Mouse (Mus musculus) liver, postnatal 0 days (tissue): ENCODE data around the gene Tnnt3. TPM values are rescaled to one million over a fixed set of nuclear protein-coding genes. Genes with fewer than 3 reads are reported as not detected.

Experiments used
- ATAC-seq: fragments of 200-750 bp; cut with Nextera tagmentation; 2 replicates; pipeline ENCODE4 v1.8.0; 2017; ENCODE audit warnings: mild to moderate bottlenecking, moderate library complexity
- DNase-seq: peaks from one replicate; pipeline ENCODE4 v3.0.0-alpha.2; 2016
- H3K27ac ChIP-seq: fragments of 300-500 bp; sonication (generic); 2 replicates; pipeline ENCODE4 v1.5.1; 2014; ENCODE audit warnings: antibody characterized with exemption, moderate library complexity, mild to moderate bottlenecking, low read depth
- H3K27me3 ChIP-seq: fragments of 300-500 bp; sonication (generic); 2 replicates; pipeline ENCODE4 v1.6.1; 2014; ENCODE audit warnings: low read length, control low read depth, mixed read lengths; ENCODE audit not compliant: insufficient read depth
- H3K36me3 ChIP-seq: fragments of 300-500 bp; sonication (generic); replicated peaks from 2 replicates; pipeline ENCODE4 v1.6.1; 2014; ENCODE audit warnings: mild to moderate bottlenecking, control low read depth, low read length, moderate library complexity, mixed read lengths; ENCODE audit not compliant: insufficient read depth
- H3K4me1 ChIP-seq: fragments of 300-500 bp; sonication (generic); 2 replicates; pipeline ENCODE4 v1.6.1; 2014; ENCODE audit warnings: antibody characterized with exemption, mild to moderate bottlenecking, control low read depth; ENCODE audit not compliant: insufficient read depth
- H3K4me2 ChIP-seq: fragments of 300-500 bp; sonication (generic); 2 replicates; pipeline ENCODE4 v1.6.1; 2014; ENCODE audit warnings: low read depth, mild to moderate bottlenecking, low read length, moderate library complexity, mixed read lengths
- H3K4me3 ChIP-seq: fragments of 300-500 bp; sonication (generic); 2 replicates; pipeline ENCODE4 v1.5.1; 2014; ENCODE audit warnings: low read depth, low read length
- H3K9ac ChIP-seq: fragments of 300-500 bp; sonication (generic); replicated peaks from 2 replicates; pipeline ENCODE4 v1.6.1; 2014; ENCODE audit warnings: mild to moderate bottlenecking, moderate library complexity
- H3K9me3 ChIP-seq: fragments of 300-500 bp; sonication (generic); 2 replicates; pipeline ENCODE4 v1.6.1; 2016; ENCODE audit warnings: mild to moderate bottlenecking, control low read depth, low read length, mixed read lengths
- CTCF ChIP-seq: sonication (generic); IDR thresholded peaks from 2 replicates; pipeline ENCODE4 v1.5.1; 2016; ENCODE audit warnings: antibody characterized with exemption, low read depth
- EP300 ChIP-seq: IDR thresholded peaks from 2 replicates; pipeline ENCODE4 v1.6.1; 2016; ENCODE audit warnings: antibody characterized with exemption, low read depth, mild to moderate bottlenecking
- WGBS: fragments of 180-500 bp; shearing (Covaris S2); extraction: QIAGEN DNeasy Blood & Tissue Kit; methylation state at CpG from one replicate; pipeline ENCODE4 v1.1.7; 2014; ENCODE audit not compliant: insufficient replicate concordance; 5-methylcytosine and 5-hydroxymethylcytosine counted together
- polyA plus RNA-seq: library from polyadenylated mRNA; unstranded; fragments of >200 nt; fragmentation: Nextera tagmentation; extraction: Ambion mirVana; gene quantifications from 2 replicates; pipeline ENCODE4 v1.2.1, GENCODE M21; 2015

Tnnt3 gene
- polyA plus RNA-seq, 1 experiment from 2014 or later = 3.6 TPM

GRCm38 (mm10) chr7:142483136-142483535 is 15.5 kb upstream of the Tnnt3 start:
- H3K9me3 ChIP-seq = no peaks in the 10 kb centered on the region
- H3K36me3 ChIP-seq = 0 out of 2 replicates have a peak, but pooled peaks cover 3% of the 10 kb centered on the region
- no peak overlapping the region for H3K9ac ChIP-seq
- H3K4me2 ChIP-seq = no peak overlapping the region
- 0 out of 2 replicates have a peak overlapping the region, but pooled peaks have one; percentile 29 for H3K27ac ChIP-seq
- no peaks in the 10 kb centered on the region for H3K27me3 ChIP-seq
- H3K4me3 ChIP-seq = no peak overlapping the region
- no peak for ATAC-seq
- DNase-seq = no peak
- H3K4me1 ChIP-seq = peaks cover 16% of the 10 kb centered on the region
- TF ChIP-seq CTCF (no peak), EP300 (no peak)
- 71% methylated on average over 11 of the region's 11 CpGs for WGBS

GRCm38 (mm10) chr7:142484780-142485179 is 13.9 kb upstream of the Tnnt3 start:
- WGBS = 75% methylated on average over 12 of the region's 12 CpGs
- no peak for DNase-seq
- peaks cover 16% of the 10 kb centered on the region for H3K4me1 ChIP-seq

GRCm38 (mm10) chr7:142486751-142487162 is 11.9 kb upstream of the Tnnt3 start:
- ATAC-seq = no peak
- no peak for DNase-seq
- no peak overlapping the region for H3K27ac ChIP-seq
- TF ChIP-seq CTCF = no peak
- no peak for TF ChIP-seq EP300
- no peak overlapping the region for H3K4me3 ChIP-seq
- H3K9me3 ChIP-seq = no peaks in the 10 kb centered on the region
- H3K4me2 ChIP-seq = no peak overlapping the region
- WGBS = 63% methylated on average over 8 of the region's 8 CpGs
- no peaks in the 10 kb centered on the region for H3K27me3 ChIP-seq
- no peak overlapping the region for H3K9ac ChIP-seq
- H3K4me1 ChIP-seq = peaks cover 6% of the 10 kb centered on the region
- peaks cover 17% of the 10 kb centered on the region; the same call in 1 of the 2 replicates for H3K36me3 ChIP-seq

More at GRCm38 (mm10) chr7:142484780-142485179, 13.9 kb upstream of the Tnnt3 start:
- Histone ChIP-seq H3K36me3 (0 out of 2 replicates have a peak, but pooled peaks cover 10% of the 10 kb centered on the region), H3K9ac (no peak overlapping the region), H3K27ac (no peak overlapping the region), H3K4me3 (no peak overlapping the region), H3K9me3 (no peaks in the 10 kb centered on the region), H3K27me3 (no peaks in the 10 kb centered on the region), H3K4me2 (no peak overlapping the region)
- TF ChIP-seq EP300 (no peak), CTCF (no peak)
- no peak for ATAC-seq

GRCm38 (mm10) chr7:142487341-142487859 is 11.2 kb upstream of the Tnnt3 start:
- Histone ChIP-seq H3K4me3 (no peak overlapping the region), H3K9me3 (no peaks in the 10 kb centered on the region), H3K36me3 (peaks cover 17% of the 10 kb centered on the region; the same call in 1 of the 2 replicates), H3K27me3 (no peaks in the 10 kb centered on the region), H3K9ac (no peak overlapping the region), H3K4me2 (no peak overlapping the region), H3K4me1 (no peaks in the 10 kb centered on the region), H3K27ac (no peak overlapping the region)
- TF ChIP-seq EP300 = no peak
- TF ChIP-seq CTCF = peak; percentile 76
- no peak for DNase-seq
- WGBS = 43% methylated on average over 9 of the region's 9 CpGs
- peak; percentile 44; the same call in 1 of the 2 replicates for ATAC-seq

- TF ChIP-seq EP300 = no peak
- no peak for TF ChIP-seq CTCF
- Histone ChIP-seq H3K9ac (no peak overlapping the region), H3K4me3 (no peak overlapping the region), H3K27ac (no peak overlapping the region), H3K4me1 (no peaks in the 10 kb centered on the region), H3K4me2 (no peak overlapping the region), H3K27me3 (no peaks in the 10 kb centered on the region), H3K36me3 (peaks cover 17% of the 10 kb centered on the region; the same call in 1 of the 2 replicates), H3K9me3 (no peaks in the 10 kb centered on the region)
- 92% methylated on average over 3 of the region's 3 CpGs for WGBS
- no peak for DNase-seq
- ATAC-seq = no peak
Observed at GRCm38 (mm10) chr7:142488053-142488452, 10.6 kb upstream of the Tnnt3 start.

GRCm38 (mm10) chr7:142493535-142493934 is 5.1 kb upstream of the Tnnt3 start:
- no peaks in the 10 kb centered on the region for H3K4me1 ChIP-seq
- H3K4me3 ChIP-seq = no peak overlapping the region
- 78% methylated on average over 8 of the region's 8 CpGs for WGBS
- no peaks in the 10 kb centered on the region for H3K9me3 ChIP-seq
- no peak overlapping the region for H3K4me2 ChIP-seq
- no peak overlapping the region for H3K9ac ChIP-seq
- no peak for ATAC-seq
- H3K27ac ChIP-seq = no peak overlapping the region
- DNase-seq = no peak
- H3K36me3 ChIP-seq = peaks cover 12% of the 10 kb centered on the region; the same call in 1 of the 2 replicates
- no peaks in the 10 kb centered on the region for H3K27me3 ChIP-seq
- TF ChIP-seq EP300 (no peak), CTCF (no peak)
